Mouse (Mus musculus): ENCODE data around the gene Gm28305.

- TF ChIP-seq CTCF (IDR thresholded peaks at IDR 0.05; ENCODE audit: extremely low read depth, insufficient read depth, low read length) (no peak), POLR2A (IDR thresholded peaks at IDR 0.05; ENCODE audit: extremely low read depth, insufficient read depth, low read length) (no peak)
Measured at GRCm38 (mm10) chr9:104088555-104088954, 48.1 kb downstream of the Gm28305 start.

All from cortical plate, adult 2 months (tissue).